Mouse (Mus musculus) macrophage (primary cell): ENCODE measurements around the gene Ptch2. TPM values are rescaled to one million over a fixed set of nuclear protein-coding genes. Genes with fewer than 3 reads are reported as not detected.

Experiments
- H3K27ac ChIP-seq: fragments of 350-480 bp; formaldehyde crosslinking; 2 replicates; pipeline ENCODE4 v1.9.0; 2021
- H3K36me3 ChIP-seq: fragments of 350-480 bp; formaldehyde crosslinking; 2 replicates; pipeline ENCODE4 v1.9.0; 2021; ENCODE audit errors: inconsistent target
- H3K4me3 ChIP-seq: fragments of 350-480 bp; formaldehyde crosslinking; 2 replicates; pipeline ENCODE4 v1.9.0; 2021; ENCODE audit errors: inconsistent target
- H3K79me2 ChIP-seq: fragments of 350-480 bp; formaldehyde crosslinking; 2 replicates; pipeline ENCODE4 v1.9.0; 2021; ENCODE audit errors: inconsistent target
- whole genome bisulfite sequencing: methylation state at CpG from one replicate; pipeline ENCODE4 v1.1.7; 2026; ENCODE audit warnings: inconsistent platforms; ENCODE audit not compliant: missing documents; 5-methylcytosine and 5-hydroxymethylcytosine counted together
- polyA plus RNA-seq: library from polyadenylated mRNA; stranded (reverse); fragments of 250-400 nt; gene quantifications from 3 replicates; pipeline ENCODE4 v1.2.4, GENCODE M21; 2018; ENCODE audit warnings: inconsistent platforms

The Ptch2 gene
- polyA plus RNA-seq, 1 experiment from 2014 or later, result not detected

DNA sequence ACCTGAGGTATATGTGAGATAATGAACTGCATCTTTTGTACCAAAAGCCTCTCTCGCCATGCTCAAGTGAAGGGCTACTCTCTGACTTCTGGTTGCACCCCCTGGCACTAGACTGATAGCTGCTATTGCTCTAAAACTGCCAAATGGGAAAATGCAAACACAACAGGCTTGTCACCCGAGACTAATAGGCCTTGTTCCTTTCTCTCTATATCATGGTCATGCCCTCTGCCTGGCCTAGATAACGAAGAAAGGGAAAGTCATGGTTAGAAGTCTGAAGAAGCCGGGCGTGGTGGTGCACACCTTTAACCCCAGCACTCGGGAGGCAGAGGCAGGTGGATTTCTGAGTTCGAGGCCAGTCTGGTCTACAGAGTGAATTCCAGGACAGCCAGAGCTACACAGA is 5.3 kb upstream of the Ptch2 start:
- H3K36me3 ChIP-seq, result 0 out of 2 replicates have a peak, but pooled peaks cover 5% of the 10 kb centered on the region
- H3K27ac ChIP-seq, result no peak overlapping the region
- 90% methylated on average over 7 of the region's 7 CpGs for WGBS

DNA sequence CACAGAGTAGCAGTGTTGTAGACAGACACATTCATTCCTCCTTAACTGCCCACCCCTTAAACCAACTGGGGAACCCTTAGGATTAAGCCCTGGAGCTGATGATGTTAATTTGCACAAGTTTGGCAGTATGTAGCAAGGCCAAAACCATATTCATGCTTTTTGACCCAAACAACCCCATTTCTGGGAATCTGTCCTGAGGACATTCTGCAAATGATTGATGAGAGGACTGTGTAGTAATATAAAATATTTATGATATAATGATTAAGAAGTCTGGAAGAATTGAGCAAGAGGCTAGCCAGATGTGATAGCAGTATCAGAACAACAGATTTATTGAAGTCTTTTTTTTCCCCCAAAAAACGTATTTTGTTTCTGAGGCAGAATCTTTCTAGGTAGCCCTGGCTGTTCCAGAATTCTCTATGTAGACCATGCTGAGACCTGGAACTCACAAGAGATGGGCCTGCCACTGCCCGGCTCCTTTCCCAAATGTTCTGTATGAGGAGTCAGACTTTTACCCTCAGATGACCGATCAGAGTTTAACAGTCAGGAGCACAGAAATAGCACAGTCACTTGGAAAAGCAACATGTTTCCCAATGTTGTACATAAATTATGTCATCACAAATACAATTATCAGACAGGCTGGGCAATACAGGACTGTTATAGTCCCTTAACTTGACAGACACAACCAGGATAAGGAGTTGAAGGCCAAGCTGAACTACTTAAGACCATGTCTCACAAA is 1.1 kb upstream of the Ptch2 start:
- Histone ChIP-seq H3K27ac (no peak overlapping the region), H3K79me2 (no peaks in the 10 kb centered on the region), H3K4me3 (no peak overlapping the region), H3K36me3 (no peaks in the 10 kb centered on the region)
- 93% methylated on average over 3 of the region's 3 CpGs for WGBS

More for the DNA sequence above, 5.3 kb upstream of the Ptch2 start:
- H3K4me3 ChIP-seq, result no peak overlapping the region
- H3K79me2 ChIP-seq, result no peaks in the 10 kb centered on the region

DNA sequence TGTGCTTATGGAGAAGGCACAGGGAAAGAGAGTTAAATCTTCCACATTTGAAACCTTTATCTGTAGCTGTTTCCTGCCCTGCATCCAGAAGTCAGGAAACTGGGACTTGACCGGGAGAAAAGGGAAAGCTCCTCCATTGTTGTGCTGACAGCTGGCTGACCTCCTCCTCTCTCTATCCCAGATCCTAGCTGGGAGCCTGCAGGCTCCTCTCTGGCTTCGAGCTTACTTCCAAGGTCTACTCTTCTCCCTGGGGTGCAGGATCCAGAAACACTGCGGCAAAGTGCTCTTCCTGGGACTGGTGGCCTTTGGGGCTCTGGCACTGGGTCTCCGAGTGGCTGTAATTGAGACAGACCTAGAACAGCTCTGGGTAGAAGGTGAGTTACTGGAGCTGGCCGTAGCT is 791 bp downstream of the Ptch2 start:
- Histone ChIP-seq H3K79me2 (no peaks in the 10 kb centered on the region), H3K36me3 (no peaks in the 10 kb centered on the region), H3K27ac (no peak overlapping the region), H3K4me3 (no peak overlapping the region)
- 38% methylated on average over 5 of the region's 5 CpGs for WGBS

DNA sequence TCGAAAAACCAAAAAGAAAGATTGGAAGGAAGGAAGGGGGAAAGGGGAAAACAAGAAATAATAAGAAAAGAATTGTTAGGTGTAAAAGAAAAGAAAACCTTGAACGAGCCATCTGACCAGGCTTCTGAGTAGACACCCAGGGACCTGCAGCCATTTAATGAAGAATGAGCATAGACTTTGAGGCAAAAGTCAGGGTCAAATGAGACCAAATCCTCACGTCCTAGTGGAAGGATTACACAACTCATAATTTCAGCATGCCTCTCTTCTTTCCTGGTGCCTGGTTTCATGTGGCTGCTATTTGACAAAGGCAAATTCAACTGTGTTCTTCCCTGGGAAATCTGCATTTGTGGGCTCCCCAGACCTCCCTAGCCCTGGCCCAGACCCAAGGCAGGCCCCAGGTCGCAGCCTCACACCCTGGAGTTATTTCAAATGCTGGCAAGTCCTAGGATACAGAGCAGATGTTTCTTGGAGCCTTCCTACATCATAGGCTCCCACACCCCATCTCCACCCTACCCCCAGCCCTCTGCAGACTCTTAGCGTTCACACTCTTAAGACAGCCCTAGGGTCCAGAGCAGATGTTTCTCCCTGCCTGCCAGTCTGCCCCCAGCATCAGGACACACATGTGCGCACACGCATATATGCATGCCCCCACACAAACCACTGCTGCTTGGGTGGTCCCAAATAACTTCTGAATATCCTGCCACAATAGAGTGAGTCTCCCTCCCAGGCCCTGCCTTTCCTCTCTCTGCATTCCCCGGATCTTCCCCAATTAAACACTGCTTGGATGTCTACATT is 2.3 kb downstream of the Ptch2 start:
- no peaks in the 10 kb centered on the region for H3K79me2 ChIP-seq
- no peak overlapping the region for H3K27ac ChIP-seq
- 75% methylated on average over 8 of the region's 8 CpGs for WGBS
- no peaks in the 10 kb centered on the region for H3K36me3 ChIP-seq
- H3K4me3 ChIP-seq, result no peak overlapping the region

DNA sequence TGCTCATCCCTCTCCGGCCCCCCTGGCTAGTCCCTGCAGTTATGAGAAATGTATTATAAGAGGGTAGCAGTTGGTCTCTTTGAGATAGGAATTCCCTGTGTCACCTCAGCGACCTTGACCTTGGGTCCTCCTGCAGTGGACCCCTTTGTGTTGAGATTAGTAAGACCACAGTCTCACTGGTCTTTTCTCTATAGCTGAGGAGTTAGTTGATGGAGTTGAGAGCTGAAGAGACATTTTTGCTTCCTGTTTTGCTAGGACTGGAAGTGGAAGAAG is 2.8 kb downstream of the Ptch2 start:
- no peak overlapping the region for H3K4me3 ChIP-seq
- no peaks in the 10 kb centered on the region for H3K36me3 ChIP-seq
- no peak overlapping the region for H3K27ac ChIP-seq
- no peaks in the 10 kb centered on the region for H3K79me2 ChIP-seq
- 91% methylated on average over 2 of the region's 2 CpGs for WGBS

DNA sequence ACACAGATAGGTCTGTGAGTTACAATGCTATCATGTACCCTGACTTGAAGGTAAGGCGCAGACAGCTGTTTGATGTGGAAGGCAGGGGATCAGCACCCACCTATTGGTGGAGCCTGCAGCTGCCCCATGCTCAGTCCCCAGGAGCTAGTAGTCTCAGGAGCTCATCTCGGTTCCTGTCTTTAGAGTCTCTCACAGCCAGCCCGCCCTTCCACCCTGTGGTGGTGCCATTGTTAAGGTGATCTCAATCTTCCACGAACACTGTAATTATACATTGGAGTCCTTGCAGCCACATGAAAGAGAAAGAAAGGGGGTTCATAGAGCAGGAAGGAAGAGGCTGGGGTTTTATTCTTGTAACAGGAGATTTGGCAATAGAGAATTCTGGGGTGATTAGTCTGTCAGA is 4.2 kb downstream of the Ptch2 start:
- WGBS, result 52% methylated on average over 4 of the region's 4 CpGs
- Histone ChIP-seq H3K36me3 (no peaks in the 10 kb centered on the region), H3K4me3 (no peak overlapping the region), H3K79me2 (no peaks in the 10 kb centered on the region), H3K27ac (no peak overlapping the region)

DNA sequence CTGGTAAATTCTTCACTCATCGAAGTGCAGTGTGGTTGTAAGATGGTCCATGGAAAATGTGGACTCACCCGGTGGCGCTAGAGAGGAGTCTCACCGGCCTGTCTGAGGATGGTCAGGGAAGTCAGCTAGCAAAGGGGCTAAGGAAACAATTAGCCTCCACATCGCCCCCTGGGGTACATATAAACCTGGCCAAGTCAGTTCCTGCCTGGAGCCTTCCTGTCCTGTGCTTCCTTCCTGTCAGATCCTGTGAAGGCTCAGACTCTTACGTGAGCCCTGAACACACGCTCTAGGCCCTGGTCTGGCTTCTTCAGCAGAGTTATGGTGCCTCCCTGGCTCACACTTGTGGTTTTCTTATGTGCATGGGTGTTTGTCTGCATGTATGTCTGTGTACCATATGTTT is 5.3 kb downstream of the Ptch2 start:
- Histone ChIP-seq H3K36me3 (no peaks in the 10 kb centered on the region), H3K4me3 (no peak overlapping the region), H3K27ac (no peak overlapping the region), H3K79me2 (no peaks in the 10 kb centered on the region)
- WGBS, result 70% methylated on average over 7 of the region's 7 CpGs

DNA sequence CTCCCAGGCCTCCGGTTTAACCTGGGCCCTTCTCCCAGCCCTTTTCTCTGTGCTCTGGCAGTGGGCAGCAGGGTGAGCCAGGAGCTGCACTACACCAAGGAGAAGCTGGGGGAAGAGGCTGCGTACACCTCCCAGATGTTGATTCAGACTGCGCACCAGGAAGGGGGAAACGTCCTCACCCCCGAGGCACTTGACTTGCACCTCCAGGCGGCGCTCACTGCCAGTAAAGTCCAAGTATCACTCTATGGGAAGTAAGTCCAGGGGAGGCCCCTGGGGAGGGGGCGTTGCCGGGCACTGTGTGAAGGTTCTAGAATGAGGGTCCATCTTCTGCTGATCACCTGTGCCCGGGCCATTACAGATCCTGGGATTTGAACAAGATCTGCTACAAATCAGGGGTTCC is 8.8 kb downstream of the Ptch2 start:
- H3K36me3 ChIP-seq, result no peaks in the 10 kb centered on the region
- 66% methylated on average over 10 of the region's 10 CpGs for WGBS
- H3K4me3 ChIP-seq, result no peak overlapping the region

DNA sequence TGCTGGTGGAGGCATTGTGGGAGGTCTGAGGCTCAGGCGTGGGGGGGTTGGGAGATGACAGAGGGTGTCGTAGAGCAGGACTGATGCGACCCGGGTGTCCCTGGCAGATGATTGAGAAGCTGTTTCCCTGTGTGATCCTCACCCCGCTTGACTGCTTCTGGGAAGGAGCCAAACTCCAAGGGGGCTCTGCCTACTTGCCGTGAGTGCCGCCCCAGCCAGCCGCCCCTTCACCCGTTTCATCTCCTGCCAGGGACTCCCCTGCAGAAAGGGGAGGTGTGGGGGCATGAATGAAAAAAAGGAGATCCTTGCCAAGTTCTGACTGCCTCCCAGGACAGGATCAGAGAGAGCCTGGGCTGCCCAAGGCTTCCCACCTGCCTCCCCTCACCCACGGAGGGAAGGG is 9.3 kb downstream of the Ptch2 start:
- 78% methylated on average over 10 of the region's 10 CpGs for WGBS
- Histone ChIP-seq H3K79me2 (no peaks in the 10 kb centered on the region), H3K36me3 (no peaks in the 10 kb centered on the region), H3K27ac (no peak overlapping the region), H3K4me3 (no peak overlapping the region)

More for the DNA sequence above, 8.8 kb downstream of the Ptch2 start:
- Histone ChIP-seq H3K27ac (no peak overlapping the region), H3K79me2 (no peaks in the 10 kb centered on the region)

DNA sequence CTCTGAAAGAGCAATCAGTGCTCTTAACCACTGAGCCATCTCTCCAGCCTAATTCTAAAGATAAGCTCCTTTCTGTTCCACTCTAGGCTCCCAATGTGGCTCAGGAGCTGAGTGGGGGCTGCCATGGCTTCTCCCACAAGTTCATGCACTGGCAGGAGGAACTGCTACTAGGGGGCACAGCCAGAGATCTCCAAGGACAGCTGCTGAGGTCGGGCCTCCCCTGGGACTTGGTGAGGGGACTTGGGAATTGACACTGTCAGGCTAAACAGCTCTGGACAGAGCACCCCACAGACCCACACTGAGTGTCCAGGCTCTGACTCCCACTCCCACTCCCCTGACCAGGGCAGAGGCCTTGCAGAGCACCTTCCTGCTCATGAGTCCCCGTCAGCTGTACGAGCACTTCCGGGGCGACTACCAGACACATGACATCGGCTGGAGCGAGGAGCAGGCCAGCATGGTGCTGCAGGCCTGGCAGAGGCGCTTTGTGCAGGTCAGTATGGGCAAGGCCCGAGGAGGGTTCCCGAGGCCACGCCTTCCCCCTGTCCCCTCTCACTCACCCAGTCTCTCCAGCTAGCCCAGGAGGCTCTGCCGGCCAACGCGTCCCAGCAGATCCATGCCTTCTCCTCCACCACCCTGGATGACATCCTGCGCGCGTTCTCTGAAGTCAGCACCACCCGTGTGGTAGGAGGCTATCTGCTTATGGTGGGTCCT is 12.1 kb downstream of the Ptch2 start:
- 92% methylated on average over 18 of the region's 18 CpGs for WGBS
- no peaks in the 10 kb centered on the region for H3K36me3 ChIP-seq
- H3K27ac ChIP-seq, result no peak overlapping the region
- H3K79me2 ChIP-seq, result no peaks in the 10 kb centered on the region
- no peak overlapping the region for H3K4me3 ChIP-seq

DNA sequence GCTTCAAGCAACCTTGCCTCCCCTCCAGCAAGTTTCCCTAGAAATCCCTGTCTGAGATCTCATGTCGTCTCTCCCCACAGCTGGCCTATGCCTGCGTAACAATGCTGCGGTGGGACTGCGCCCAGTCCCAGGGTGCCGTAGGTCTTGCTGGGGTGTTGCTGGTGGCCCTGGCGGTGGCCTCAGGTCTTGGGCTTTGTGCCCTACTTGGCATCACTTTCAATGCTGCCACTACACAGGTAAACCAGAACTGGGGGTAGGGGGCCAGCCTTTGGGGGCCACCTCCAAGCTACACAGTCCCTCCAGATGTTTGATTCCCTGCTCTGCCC is 12.6 kb downstream of the Ptch2 start:
- Histone ChIP-seq H3K4me3 (no peak overlapping the region), H3K36me3 (no peaks in the 10 kb centered on the region), H3K79me2 (no peaks in the 10 kb centered on the region), H3K27ac (no peak overlapping the region)
- WGBS, result 96% methylated on average over 6 of the region's 6 CpGs

DNA sequence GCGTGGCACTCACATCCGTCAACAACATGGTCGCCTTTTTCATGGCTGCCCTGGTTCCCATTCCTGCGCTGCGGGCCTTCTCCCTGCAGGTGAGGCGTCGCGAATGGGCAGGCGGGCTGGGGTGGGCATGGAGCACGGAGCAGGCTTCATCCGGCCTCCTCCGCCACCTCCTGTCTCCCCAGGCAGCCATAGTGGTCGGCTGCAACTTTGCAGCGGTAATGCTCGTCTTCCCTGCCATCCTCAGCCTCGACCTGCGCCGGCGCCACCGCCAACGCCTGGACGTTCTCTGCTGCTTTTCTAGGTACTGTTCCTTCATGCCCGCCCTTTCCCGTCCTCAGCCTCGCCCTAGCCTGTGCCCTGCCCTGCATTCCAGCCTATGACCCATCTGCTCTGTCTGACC is 13.5 kb downstream of the Ptch2 start:
- 92% methylated on average over 25 of the region's 25 CpGs for WGBS
- Histone ChIP-seq H3K36me3 (no peaks in the 10 kb centered on the region), H3K79me2 (no peaks in the 10 kb centered on the region), H3K27ac (no peak overlapping the region), H3K4me3 (no peak overlapping the region)

DNA sequence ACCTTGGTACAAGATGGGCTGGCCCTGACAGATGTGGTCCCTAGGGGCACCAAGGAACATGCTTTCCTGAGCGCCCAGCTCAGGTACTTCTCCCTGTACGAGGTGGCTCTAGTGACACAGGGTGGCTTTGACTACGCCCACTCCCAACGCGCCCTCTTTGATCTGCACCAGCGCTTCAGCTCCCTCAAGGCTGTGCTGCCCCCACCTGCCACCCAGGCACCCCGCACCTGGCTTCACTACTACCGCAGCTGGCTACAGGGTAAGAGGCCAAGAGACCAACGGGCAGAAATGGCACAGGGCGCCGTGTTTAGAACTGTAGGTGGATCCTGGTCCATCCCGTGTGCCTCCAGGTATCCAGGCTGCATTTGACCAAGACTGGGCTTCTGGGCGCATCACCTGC is 14.4 kb downstream of the Ptch2 start:
- Histone ChIP-seq H3K36me3 (no peaks in the 10 kb centered on the region), H3K4me3 (no peak overlapping the region), H3K27ac (no peak overlapping the region), H3K79me2 (no peaks in the 10 kb centered on the region)
- WGBS, result 91% methylated on average over 11 of the region's 13 CpGs

DNA sequence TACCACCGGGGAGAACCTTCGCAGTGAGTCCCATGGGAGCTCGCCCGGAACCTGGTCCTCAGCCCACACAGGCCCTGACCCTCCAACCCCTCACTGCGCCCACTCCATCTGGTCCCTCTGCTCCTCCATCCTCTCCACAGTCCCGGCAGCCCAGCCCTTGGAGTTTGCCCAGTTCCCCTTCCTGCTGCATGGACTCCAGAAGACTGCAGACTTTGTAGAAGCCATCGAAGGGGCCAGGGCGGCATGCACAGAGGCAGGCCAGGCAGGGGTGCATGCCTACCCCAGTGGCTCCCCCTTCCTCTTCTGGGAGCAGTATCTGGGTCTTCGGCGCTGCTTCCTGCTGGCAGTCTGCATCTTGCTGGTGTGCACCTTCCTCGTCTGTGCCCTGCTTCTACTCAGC is 15.1 kb downstream of the Ptch2 start:
- Histone ChIP-seq H3K4me3 (no peak overlapping the region), H3K36me3 (no peaks in the 10 kb centered on the region), H3K79me2 (no peaks in the 10 kb centered on the region), H3K27ac (no peak overlapping the region)
- WGBS, result 80% methylated on average over 11 of the region's 11 CpGs

DNA sequence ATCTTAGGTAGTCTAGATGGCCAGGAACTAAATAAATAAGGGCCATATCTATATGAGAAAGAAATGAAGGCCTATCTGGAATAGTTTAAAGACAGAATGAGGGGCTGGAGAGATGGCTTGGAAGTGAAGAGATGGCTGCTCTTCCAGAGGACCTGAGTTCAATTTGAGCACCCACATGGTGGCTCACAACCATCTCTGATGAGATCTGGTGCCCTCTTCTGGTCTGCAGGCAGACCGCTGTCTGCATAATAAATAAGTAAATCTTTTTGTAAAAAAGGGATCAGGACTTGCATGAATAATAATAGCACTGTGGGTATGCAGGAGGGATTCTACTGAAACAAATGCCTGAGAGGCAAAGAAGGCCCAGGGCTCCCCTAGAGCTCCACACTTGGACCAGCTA is 17.4 kb downstream of the Ptch2 start:
- no peaks in the 10 kb centered on the region for H3K79me2 ChIP-seq
- no peak overlapping the region for H3K4me3 ChIP-seq
- H3K27ac ChIP-seq, result no peak overlapping the region
- H3K36me3 ChIP-seq, result no peaks in the 10 kb centered on the region
- WGBS, result 83% methylated on average over 1 of the region's 1 CpGs
